Mouse (Mus musculus): ENCODE measurements around the gene Fkbp7. TPM values are rescaled to one million over a fixed set of nuclear protein-coding genes. Genes with fewer than 3 reads are reported as not detected.
A peak's percentile ranks its signal among the peaks of the same experiment; 100 is the strongest.

The Fkbp7 gene
- polyA plus RNA-seq (2015; fragmentation: Nextera tagmentation; extraction: Ambion mirVana): 4.0 and 4.4 TPM in 2 replicates

GRCm38 (mm10) chr2:76672966-76673392 is at the start of gene Fkbp7:
Fkbp7 (minus strand) TSS chr2:76673116.
- peak within 1 kb of the TSS; percentile 15 for H3K27ac ChIP-seq (ENCODE audit: low read length)
- WGBS (ENCODE audit: insufficient replicate concordance): under 1% methylated on average over 17 of the region's 17 CpGs
- H3K36me3 ChIP-seq (ENCODE audit: control insufficient read depth, insufficient read depth): no peaks in the 10 kb centered on the region
- H3K4me2 ChIP-seq (ENCODE audit: low read depth, low read length): peak within 1 kb of the TSS; percentile 69
- no peaks in the 10 kb centered on the region for H3K9me3 ChIP-seq (replicated peaks; ENCODE audit: control insufficient read depth, low read length)
- H3K4me1 ChIP-seq (ENCODE audit: control insufficient read depth, low read depth, low read length): peaks cover 26% of the 10 kb centered on the region
- H3K4me3 ChIP-seq (ENCODE audit: low read depth, low read length): peak within 1 kb of the TSS; percentile 54
- peak; percentile 88 for ATAC-seq (ENCODE audit: low read depth)
- H3K9ac ChIP-seq (ENCODE audit: low read depth, low read length): peak within 1 kb of the TSS; percentile 37
- H3K27me3 ChIP-seq (ENCODE audit: control insufficient read depth, insufficient read depth, low read depth, low read length): no peaks in the 10 kb centered on the region

- Histone ChIP-seq H3K27me3 (ENCODE audit: control insufficient read depth, insufficient read depth, low read depth, low read length) (no peaks in the 10 kb centered on the region), H3K9ac (ENCODE audit: low read depth, low read length) (no peak overlapping the region), H3K36me3 (ENCODE audit: control insufficient read depth, insufficient read depth) (no peaks in the 10 kb centered on the region), H3K4me1 (ENCODE audit: control insufficient read depth, low read depth, low read length) (no peaks in the 10 kb centered on the region), H3K4me2 (ENCODE audit: low read depth, low read length) (no peak overlapping the region), H3K27ac (ENCODE audit: low read length) (no peak overlapping the region), H3K4me3 (ENCODE audit: low read depth, low read length) (no peak overlapping the region), H3K9me3 (replicated peaks; ENCODE audit: control insufficient read depth, low read length) (peaks cover 2% of the 10 kb centered on the region)
- ATAC-seq (ENCODE audit: low read depth): no peak
- WGBS (ENCODE audit: insufficient replicate concordance): 88% methylated on average over 14 of the region's 14 CpGs
Observed at GRCm38 (mm10) chr2:76719650-76720049, 46.7 kb upstream of the Fkbp7 start.

GRCm38 (mm10) chr2:76714984-76715383 is 42.1 kb upstream of the Fkbp7 start:
- no peaks in the 10 kb centered on the region for H3K36me3 ChIP-seq (ENCODE audit: control insufficient read depth, insufficient read depth)
- H3K4me1 ChIP-seq (ENCODE audit: control insufficient read depth, low read depth, low read length): no peaks in the 10 kb centered on the region
- no peak for ATAC-seq (ENCODE audit: low read depth)
- H3K4me3 ChIP-seq (ENCODE audit: low read depth, low read length): no peak overlapping the region
- H3K27ac ChIP-seq (ENCODE audit: low read length): no peak overlapping the region
- 54% methylated on average over 8 of the region's 8 CpGs for WGBS (ENCODE audit: insufficient replicate concordance)
- H3K4me2 ChIP-seq (ENCODE audit: low read depth, low read length): no peak overlapping the region
- peaks cover 8% of the 10 kb centered on the region for H3K9me3 ChIP-seq (replicated peaks; ENCODE audit: control insufficient read depth, low read length)
- no peak overlapping the region for H3K9ac ChIP-seq (ENCODE audit: low read depth, low read length)
- H3K27me3 ChIP-seq (ENCODE audit: control insufficient read depth, insufficient read depth, low read depth, low read length): no peaks in the 10 kb centered on the region

- Histone ChIP-seq H3K4me3 (ENCODE audit: low read depth, low read length) (no peak overlapping the region), H3K36me3 (ENCODE audit: control insufficient read depth, insufficient read depth) (peaks cover 4% of the 10 kb centered on the region; the same call in 1 of the 2 replicates), H3K4me1 (ENCODE audit: control insufficient read depth, low read depth, low read length) (no peaks in the 10 kb centered on the region), H3K4me2 (ENCODE audit: low read depth, low read length) (no peak overlapping the region), H3K9me3 (replicated peaks; ENCODE audit: control insufficient read depth, low read length) (peaks cover 17% of the 10 kb centered on the region), H3K27me3 (ENCODE audit: control insufficient read depth, insufficient read depth, low read depth, low read length) (no peaks in the 10 kb centered on the region), H3K27ac (ENCODE audit: low read length) (no peak overlapping the region), H3K9ac (ENCODE audit: low read depth, low read length) (no peak overlapping the region)
- ATAC-seq (ENCODE audit: low read depth): no peak
- WGBS (ENCODE audit: insufficient replicate concordance): 74% methylated on average over 3 of the region's 3 CpGs
Observed at GRCm38 (mm10) chr2:76708512-76708911, 35.6 kb upstream of the Fkbp7 start.

GRCm38 (mm10) chr2:76705655-76706054 is 32.7 kb upstream of the Fkbp7 start:
- Histone ChIP-seq H3K4me3 (ENCODE audit: low read depth, low read length) (no peak overlapping the region), H3K27me3 (ENCODE audit: control insufficient read depth, insufficient read depth, low read depth, low read length) (no peaks in the 10 kb centered on the region), H3K9me3 (replicated peaks; ENCODE audit: control insufficient read depth, low read length) (peaks cover 11% of the 10 kb centered on the region), H3K4me2 (ENCODE audit: low read depth, low read length) (no peak overlapping the region), H3K27ac (ENCODE audit: low read length) (no peak overlapping the region), H3K4me1 (ENCODE audit: control insufficient read depth, low read depth, low read length) (no peaks in the 10 kb centered on the region), H3K36me3 (ENCODE audit: control insufficient read depth, insufficient read depth) (peaks cover 4% of the 10 kb centered on the region; the same call in 1 of the 2 replicates), H3K9ac (ENCODE audit: low read depth, low read length) (no peak overlapping the region)
- ATAC-seq (ENCODE audit: low read depth): no peak
- WGBS (ENCODE audit: insufficient replicate concordance): 83% methylated on average over 13 of the region's 13 CpGs

GRCm38 (mm10) chr2:76702751-76703150 is 29.8 kb upstream of the Fkbp7 start:
- ATAC-seq (ENCODE audit: low read depth): no peak
- WGBS (ENCODE audit: insufficient replicate concordance): 71% methylated on average over 5 of the region's 5 CpGs
- H3K4me1 ChIP-seq (ENCODE audit: control insufficient read depth, low read depth, low read length): no peaks in the 10 kb centered on the region

GRCm38 (mm10) chr2:76702188-76702587 is 29.3 kb upstream of the Fkbp7 start:
- no peak for ATAC-seq (ENCODE audit: low read depth)
- Histone ChIP-seq H3K27me3 (ENCODE audit: control insufficient read depth, insufficient read depth, low read depth, low read length) (no peaks in the 10 kb centered on the region), H3K27ac (ENCODE audit: low read length) (no peak overlapping the region), H3K9ac (ENCODE audit: low read depth, low read length) (no peak overlapping the region), H3K4me1 (ENCODE audit: control insufficient read depth, low read depth, low read length) (no peaks in the 10 kb centered on the region), H3K4me2 (ENCODE audit: low read depth, low read length) (no peak overlapping the region), H3K36me3 (ENCODE audit: control insufficient read depth, insufficient read depth) (no peaks in the 10 kb centered on the region; the same call in 1 of the 2 replicates), H3K9me3 (replicated peaks; ENCODE audit: control insufficient read depth, low read length) (no peaks in the 10 kb centered on the region), H3K4me3 (ENCODE audit: low read depth, low read length) (no peak overlapping the region)
- WGBS (ENCODE audit: insufficient replicate concordance): 76% methylated on average over 3 of the region's 3 CpGs

More at GRCm38 (mm10) chr2:76702751-76703150, 29.8 kb upstream of the Fkbp7 start:
- H3K36me3 ChIP-seq (ENCODE audit: control insufficient read depth, insufficient read depth): no peaks in the 10 kb centered on the region; the same call in 1 of the 2 replicates
- H3K4me2 ChIP-seq (ENCODE audit: low read depth, low read length): no peak overlapping the region
- H3K9ac ChIP-seq (ENCODE audit: low read depth, low read length): no peak overlapping the region
- no peaks in the 10 kb centered on the region for H3K9me3 ChIP-seq (replicated peaks; ENCODE audit: control insufficient read depth, low read length)
- H3K27ac ChIP-seq (ENCODE audit: low read length): no peak overlapping the region
- no peak overlapping the region for H3K4me3 ChIP-seq (ENCODE audit: low read depth, low read length)
- no peaks in the 10 kb centered on the region for H3K27me3 ChIP-seq (ENCODE audit: control insufficient read depth, insufficient read depth, low read depth, low read length)

GRCm38 (mm10) chr2:76695290-76695689 is 22.4 kb upstream of the Fkbp7 start:
- Histone ChIP-seq H3K4me2 (ENCODE audit: low read depth, low read length) (no peak overlapping the region), H3K27me3 (ENCODE audit: control insufficient read depth, insufficient read depth, low read depth, low read length) (no peaks in the 10 kb centered on the region), H3K36me3 (ENCODE audit: control insufficient read depth, insufficient read depth) (peaks cover 2% of the 10 kb centered on the region), H3K4me3 (ENCODE audit: low read depth, low read length) (no peak overlapping the region), H3K4me1 (ENCODE audit: control insufficient read depth, low read depth, low read length) (no peaks in the 10 kb centered on the region), H3K27ac (ENCODE audit: low read length) (no peak overlapping the region), H3K9ac (ENCODE audit: low read depth, low read length) (no peak overlapping the region), H3K9me3 (replicated peaks; ENCODE audit: control insufficient read depth, low read length) (no peaks in the 10 kb centered on the region)
- 46% methylated on average over 6 of the region's 6 CpGs for WGBS (ENCODE audit: insufficient replicate concordance)
- ATAC-seq (ENCODE audit: low read depth): no peak

GRCm38 (mm10) chr2:76693765-76694164 is 20.8 kb upstream of the Fkbp7 start:
- no peaks in the 10 kb centered on the region for H3K4me1 ChIP-seq (ENCODE audit: control insufficient read depth, low read depth, low read length)
- H3K36me3 ChIP-seq (ENCODE audit: control insufficient read depth, insufficient read depth): peaks cover 2% of the 10 kb centered on the region
- no peak overlapping the region for H3K4me2 ChIP-seq (ENCODE audit: low read depth, low read length)
- H3K27ac ChIP-seq (ENCODE audit: low read length): no peak overlapping the region
- H3K27me3 ChIP-seq (ENCODE audit: control insufficient read depth, insufficient read depth, low read depth, low read length): no peaks in the 10 kb centered on the region
- ATAC-seq (ENCODE audit: low read depth): no peak
- 71% methylated on average over 5 of the region's 5 CpGs for WGBS (ENCODE audit: insufficient replicate concordance)
- H3K9me3 ChIP-seq (replicated peaks; ENCODE audit: control insufficient read depth, low read length): no peaks in the 10 kb centered on the region
- no peak overlapping the region for H3K9ac ChIP-seq (ENCODE audit: low read depth, low read length)
- H3K4me3 ChIP-seq (ENCODE audit: low read depth, low read length): no peak overlapping the region

Data from liver, embryonic 16.5 days (tissue).